Mouse (Mus musculus): Measurements from ENCODE around the gene Acvr1b. TPM values are rescaled to one million over a fixed set of nuclear protein-coding genes. Genes with fewer than 3 reads are reported as not detected.

The Acvr1b gene
- total and polyA plus RNA-seq, 3 experiments, result 2.7 to 4.8 (median 2.9) TPM

GRCm38 (mm10) chr15:101148604-101149003, 25.3 kb upstream of the Acvr1b start:
- in situ Hi-C loops (cut with MboI; ENCODE audit: low pct_ligation_motif_present, low pct_unique_long_range_greater_than_20kb, low sequenced_read_pairs), result loop anchor here (5.0 kb wide), 1 partner anchor 39 kb away; no protein-coding TSS in a partner anchor
- Histone ChIP-seq H3K9me3 (replicated peaks; ENCODE audit: low read length) (no peaks in the 10 kb centered on the region), H3K79me2 (replicated peaks; ENCODE audit: control insufficient read depth, extremely low read depth, insufficient read depth, poor library complexity, severe bottlenecking) (no peaks in the 10 kb centered on the region), H3K27ac (ENCODE audit: insufficient read depth, low read depth) (no peak overlapping the region), H3K36me3 (replicated peaks in 1 of 2; ENCODE audit: control insufficient read depth in 1 of 2, insufficient read depth in 1 of 2, low read length in 1 of 2) (peaks cover 0 to 6% of the 10 kb centered on the region in 2 experiments), H3K4me1 (ENCODE audit: control insufficient read depth in 1 of 2, insufficient read depth in 2 of 2) (peaks cover 31 to 90% of the 10 kb centered on the region in 2 experiments), H3K27me3 (replicated peaks) (no peaks in the 10 kb centered on the region), H3K9ac (ENCODE audit: insufficient read depth, low read depth) (no peak overlapping the region), H3K4me2 (ENCODE audit: insufficient read depth, low read depth, poor library complexity, severe bottlenecking) (no peak overlapping the region), H3K4me3 (replicated peaks in 1 of 3; ENCODE audit: low read depth in 2 of 3, low read length in 2 of 3, poor library complexity in 1 of 3) (no peak overlapping the region)
- no peak for DNase-seq (ENCODE audit: extremely low read depth)
- dilution Hi-C loops (cut with MboI; ENCODE audit: extremely low pct_ligation_motif_present, extremely low pct_unique_long_range_greater_than_20kb, low sequenced_read_pairs), result no loop called here
- no peak for TF ChIP-seq MEF2A (IDR thresholded peaks at IDR 0.05; ENCODE audit: borderline replicate concordance, low read depth, low read length)
- TF ChIP-seq RCOR1 (conservative IDR thresholded peaks at IDR 0.05; ENCODE audit: low read depth, low read length), result no peak
- TF ChIP-seq TCF12 (IDR thresholded peaks at IDR 0.05; ENCODE audit: low read depth, low read length), result no peak
- TF ChIP-seq ETS1 (conservative IDR thresholded peaks at IDR 0.05; ENCODE audit: low read depth, low read length), result no peak
- TF ChIP-seq TBP (conservative IDR thresholded peaks at IDR 0.05; ENCODE audit: low read depth, low read length), result no peak

- H3K27ac ChIP-seq (ENCODE audit: insufficient read depth, low read depth), result no peak overlapping the region
- DNase-seq (ENCODE audit: extremely low read depth), result peak; percentile 43
- peaks cover 25 to 78% of the 10 kb centered on the region in 2 experiments for H3K4me1 ChIP-seq (ENCODE audit: control insufficient read depth in 1 of 2, insufficient read depth in 2 of 2)
- no peak overlapping the region for H3K4me3 ChIP-seq (replicated peaks in 1 of 3; ENCODE audit: low read depth in 2 of 3, low read length in 2 of 3, poor library complexity in 1 of 3)
- peaks cover 5% of the 10 kb centered on the region for H3K9me3 ChIP-seq (replicated peaks; ENCODE audit: low read length)
- dilution Hi-C loops (cut with MboI; ENCODE audit: extremely low pct_ligation_motif_present, extremely low pct_unique_long_range_greater_than_20kb, low sequenced_read_pairs) (no loop called here), in situ Hi-C loops (cut with MboI; ENCODE audit: low pct_ligation_motif_present, low pct_unique_long_range_greater_than_20kb, low sequenced_read_pairs) (no loop called here)
- H3K79me2 ChIP-seq (replicated peaks; ENCODE audit: control insufficient read depth, extremely low read depth, insufficient read depth, poor library complexity, severe bottlenecking), result no peaks in the 10 kb centered on the region
- H3K27me3 ChIP-seq (replicated peaks), result no peaks in the 10 kb centered on the region
- no peak overlapping the region for H3K4me2 ChIP-seq (ENCODE audit: insufficient read depth, low read depth, poor library complexity, severe bottlenecking)
- TF ChIP-seq TCF12 (IDR thresholded peaks at IDR 0.05; ENCODE audit: low read depth, low read length), result peak; percentile 30; the same call in 1 of the 2 replicates
- TF ChIP-seq EP300 (IDR thresholded peaks at IDR 0.05; ENCODE audit: low read length), result no peak
- no peak for TF ChIP-seq IRF4 (IDR thresholded peaks at IDR 0.05; ENCODE audit: low read depth, low read length)
- no peak for TF ChIP-seq JUN (IDR thresholded peaks at IDR 0.05; ENCODE audit: insufficient read depth, low read depth, low read length)
- peak; percentile 99 for TF ChIP-seq ZMIZ1 (IDR thresholded peaks at IDR 0.05; ENCODE audit: low read depth, low read length)
- no peak for TF ChIP-seq BHLHE40 (IDR thresholded peaks at IDR 0.05; ENCODE audit: low read depth, low read length)
- TF ChIP-seq ETS1 (conservative IDR thresholded peaks at IDR 0.05; ENCODE audit: low read depth, low read length), result 0 out of 2 replicates have a peak, but pooled peaks have one; percentile 16
- TF ChIP-seq NELFE (IDR thresholded peaks at IDR 0.05; ENCODE audit: low read depth, low read length), result peak; percentile 42; the same call in 1 of the 2 replicates
- TF ChIP-seq MEF2A (IDR thresholded peaks at IDR 0.05; ENCODE audit: borderline replicate concordance, low read depth, low read length), result no peak
- no peak; the same call in 1 of the 2 replicates for TF ChIP-seq POLR2AphosphoS2 (IDR thresholded peaks at IDR 0.05; ENCODE audit: low read depth, low read length)
- no peak for TF ChIP-seq SIN3A (IDR thresholded peaks at IDR 0.05; ENCODE audit: low read length)
- TF ChIP-seq HCFC1 (IDR thresholded peaks at IDR 0.05; ENCODE audit: low read depth, low read length), result no peak
- TF ChIP-seq GABPA (IDR thresholded peaks at IDR 0.05; ENCODE audit: insufficient replicate concordance, low read depth, low read length), result no peak
- peak; percentile 90 for TF ChIP-seq POLR2A (IDR thresholded peaks at IDR 0.05; ENCODE audit: low read depth, low read length)
- TF ChIP-seq ZKSCAN1 (IDR thresholded peaks at IDR 0.05; ENCODE audit: borderline replicate concordance, low read depth, low read length), result no peak
- TF ChIP-seq TBP (conservative IDR thresholded peaks at IDR 0.05; ENCODE audit: low read depth, low read length), result peak; percentile 96
- H3K9ac ChIP-seq (ENCODE audit: insufficient read depth, low read depth), result no peak overlapping the region
- no peaks in the 10 kb centered on the region for H3K36me3 ChIP-seq (replicated peaks in 1 of 2; ENCODE audit: control insufficient read depth in 1 of 2, insufficient read depth in 1 of 2, low read length in 1 of 2)
Observed at GRCm38 (mm10) chr15:101151409-101152261, 22.2 kb upstream of the Acvr1b start.
